Mouse (Mus musculus) limb, embryonic 10.5 days (tissue): ENCODE measurements at regions not wholly inside any gene's neighbourhood (a gene's known extent, or its start where the extent isn't known, plus 50 kb on each side); places are given as distances from the start of the nearest gene placed in this dataset.

ENCODE experiments used
- DNase-seq: peaks from one replicate; pipeline ENCODE4 v3.0.0-alpha.2; 2017; ENCODE audit warnings: low spot score
- H3K27ac ChIP-seq: fragments of 300-500 bp; sonication (generic); 2 replicates; pipeline ENCODE4 v1.5.1; 2016; ENCODE audit warnings: mild to moderate bottlenecking
- H3K27me3 ChIP-seq: fragments of 300-500 bp; sonication (generic); 2 replicates; pipeline ENCODE4 v1.6.1; 2016; ENCODE audit warnings: low read depth, mild to moderate bottlenecking; ENCODE audit not compliant: poor library complexity, severe bottlenecking
- H3K36me3 ChIP-seq: fragments of 300-500 bp; sonication (generic); 2 replicates; pipeline ENCODE4 v1.6.1; 2016; ENCODE audit warnings: mild to moderate bottlenecking, moderate library complexity
- H3K4me1 ChIP-seq: fragments of 300-500 bp; sonication (generic); 2 replicates; pipeline ENCODE4 v1.6.1; 2016
- H3K4me3 ChIP-seq: fragments of 300-500 bp; sonication (generic); 2 replicates; pipeline ENCODE4 v1.5.1; 2016; ENCODE audit warnings: mild to moderate bottlenecking, moderate library complexity
- H3K9me3 ChIP-seq: fragments of 300-500 bp; sonication (generic); replicated peaks from 2 replicates; pipeline ENCODE4 v1.6.1; 2016; ENCODE audit warnings: mild to moderate bottlenecking
- WGBS: fragments of 180-500 bp; shearing (Covaris S2); methylation state at CpG from one replicate; pipeline ENCODE4 v1.1.7; 2016; 5-methylcytosine and 5-hydroxymethylcytosine counted together

DNA sequence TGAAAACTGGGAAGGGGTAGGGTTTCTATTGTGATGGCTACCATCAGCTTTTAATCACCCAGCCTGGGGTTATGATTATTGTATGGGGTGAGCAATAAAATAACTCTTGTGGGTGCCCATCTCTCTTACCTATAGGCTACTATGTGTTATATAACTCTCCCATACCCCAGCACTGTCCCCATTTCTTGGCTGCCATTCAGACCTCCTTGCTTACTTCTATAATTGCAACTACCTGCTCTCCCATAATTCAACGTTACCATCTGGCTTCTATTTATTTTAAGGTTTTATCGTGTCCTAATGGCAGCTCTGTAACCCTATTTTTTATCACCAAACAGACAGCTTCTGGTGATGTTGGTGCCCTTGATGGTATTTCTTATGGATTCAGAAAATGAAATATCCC lies 414.2 kb downstream of the Btg1 start:
- Histone ChIP-seq H3K9me3 (no peaks in the 10 kb centered on the region), H3K4me3 (no peak overlapping the region), H3K4me1 (0 out of 2 replicates have a peak, but pooled peaks cover 3% of the 10 kb centered on the region), H3K27me3 (no peaks in the 10 kb centered on the region), H3K27ac (no peak overlapping the region), H3K36me3 (no peaks in the 10 kb centered on the region)
- DNase-seq: no peak
- 62% methylated on average over 2 of the region's 2 CpGs for WGBS

DNA sequence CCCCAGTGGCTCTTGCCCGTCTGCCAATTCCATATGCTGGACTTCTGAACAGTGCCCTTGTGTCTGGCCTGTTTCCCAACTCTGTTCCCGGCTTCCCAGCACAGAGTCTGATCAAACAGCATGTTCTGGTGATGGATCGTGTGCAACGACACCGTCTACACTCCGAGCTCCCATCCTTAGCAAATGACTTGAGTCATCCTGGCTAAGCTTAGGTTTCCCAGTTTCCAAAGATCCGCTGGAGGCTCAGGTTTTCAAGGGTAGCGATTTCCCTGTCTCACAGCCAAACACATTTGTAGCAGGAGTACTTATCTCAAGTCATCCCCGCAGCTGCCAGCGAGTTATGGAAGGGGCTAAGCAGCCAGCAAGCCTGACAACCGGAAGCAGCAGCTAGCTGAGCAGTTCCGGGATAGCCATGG lies 418.6 kb downstream of the Btg1 start:
- no peak overlapping the region; the same call in 1 of the 2 replicates for H3K27ac ChIP-seq
- no peaks in the 10 kb centered on the region for H3K27me3 ChIP-seq
- 0 out of 2 replicates have a peak, but pooled peaks cover 3% of the 10 kb centered on the region for H3K4me1 ChIP-seq
- no peaks in the 10 kb centered on the region for H3K36me3 ChIP-seq
- no peak for DNase-seq
- H3K4me3 ChIP-seq: no peak overlapping the region
- no peaks in the 10 kb centered on the region for H3K9me3 ChIP-seq
- WGBS: 83% methylated on average over 12 of the region's 12 CpGs

GRCm38 (mm10) chr10:97038025-97038424 lies 421.2 kb downstream of the Btg1 start:
- Histone ChIP-seq H3K9me3 (no peaks in the 10 kb centered on the region), H3K27me3 (no peaks in the 10 kb centered on the region), H3K36me3 (no peaks in the 10 kb centered on the region), H3K4me3 (no peak overlapping the region), H3K4me1 (0 out of 2 replicates have a peak, but pooled peaks cover 3% of the 10 kb centered on the region), H3K27ac (no peak overlapping the region)
- DNase-seq: no peak
- WGBS: 69% methylated on average over 4 of the region's 4 CpGs

GRCm38 (mm10) chr10:97047566-97047965 lies 430.8 kb downstream of the Btg1 start:
- 69% methylated on average over 2 of the region's 2 CpGs for WGBS
- H3K4me1 ChIP-seq: peaks cover 12% of the 10 kb centered on the region
- H3K36me3 ChIP-seq: no peaks in the 10 kb centered on the region
- no peaks in the 10 kb centered on the region; the same call in 1 of the 2 replicates for H3K9me3 ChIP-seq
- H3K27ac ChIP-seq: no peak overlapping the region
- DNase-seq: no peak
- no peaks in the 10 kb centered on the region for H3K27me3 ChIP-seq
- H3K4me3 ChIP-seq: no peak overlapping the region

- DNase-seq: no peak
- Histone ChIP-seq H3K9me3 (no peaks in the 10 kb centered on the region; the same call in 1 of the 2 replicates), H3K27ac (no peak overlapping the region), H3K27me3 (no peaks in the 10 kb centered on the region), H3K4me3 (no peak overlapping the region), H3K36me3 (no peaks in the 10 kb centered on the region), H3K4me1 (peaks cover 12% of the 10 kb centered on the region)
- 61% methylated on average over 2 of the region's 2 CpGs for WGBS
Observed at GRCm38 (mm10) chr10:97047996-97048395, 431.2 kb downstream of the Btg1 start.

GRCm38 (mm10) chr10:97054472-97054871 lies 424.9 kb upstream of the Dcn start:
- no peaks in the 10 kb centered on the region for H3K27me3 ChIP-seq
- no peak for DNase-seq
- H3K4me3 ChIP-seq: no peak overlapping the region
- H3K4me1 ChIP-seq: no peaks in the 10 kb centered on the region
- H3K27ac ChIP-seq: no peak overlapping the region
- no peaks in the 10 kb centered on the region for H3K36me3 ChIP-seq
- WGBS: 88% methylated on average over 3 of the region's 3 CpGs
- no peaks in the 10 kb centered on the region for H3K9me3 ChIP-seq

DNA sequence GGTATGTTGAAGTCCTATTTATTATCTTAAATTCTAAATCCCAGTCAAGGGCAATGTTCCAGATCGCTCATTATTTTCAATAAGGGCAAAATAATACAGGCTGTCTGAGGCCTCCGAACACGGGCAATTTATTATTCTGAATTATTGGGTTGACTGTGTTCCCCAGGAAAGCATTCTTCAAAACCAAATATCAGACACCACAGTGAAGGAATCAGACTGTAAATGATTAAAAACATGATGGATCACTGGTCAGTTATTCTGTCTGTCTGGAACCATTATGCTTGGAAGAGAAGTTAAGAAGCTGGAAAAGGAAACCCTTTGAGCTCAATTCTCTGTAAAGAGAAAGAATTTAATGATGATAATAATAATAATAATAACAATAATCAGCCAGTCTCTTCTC lies 417.4 kb upstream of the Dcn start:
- H3K27ac ChIP-seq: no peak overlapping the region
- no peaks in the 10 kb centered on the region for H3K36me3 ChIP-seq
- DNase-seq: no peak
- H3K4me3 ChIP-seq: no peak overlapping the region
- H3K4me1 ChIP-seq: 0 out of 2 replicates have a peak, but pooled peaks cover 2% of the 10 kb centered on the region
- no peaks in the 10 kb centered on the region for H3K9me3 ChIP-seq
- whole genome bisulfite sequencing: 92% methylated on average over 3 of the region's 3 CpGs
- H3K27me3 ChIP-seq: no peaks in the 10 kb centered on the region

- no peak overlapping the region for H3K27ac ChIP-seq
- no peak for DNase-seq
Observed at GRCm38 (mm10) chr10:97064546-97064945, 414.9 kb upstream of the Dcn start.

GRCm38 (mm10) chr10:97078022-97078473 lies 401.4 kb upstream of the Dcn start:
- H3K9me3 ChIP-seq: no peaks in the 10 kb centered on the region
- 83% methylated on average over 5 of the region's 5 CpGs for WGBS
- no peak overlapping the region for H3K4me3 ChIP-seq
- DNase-seq: no peak
- H3K4me1 ChIP-seq: peaks cover 18% of the 10 kb centered on the region; the same call in 1 of the 2 replicates
- H3K27ac ChIP-seq: 0 out of 2 replicates have a peak overlapping the region, but pooled peaks have one; percentile 23
- no peaks in the 10 kb centered on the region for H3K27me3 ChIP-seq
- no peaks in the 10 kb centered on the region for H3K36me3 ChIP-seq

More at GRCm38 (mm10) chr10:97064546-97064945, 414.9 kb upstream of the Dcn start:
- Histone ChIP-seq H3K36me3 (no peaks in the 10 kb centered on the region), H3K4me1 (0 out of 2 replicates have a peak, but pooled peaks cover 2% of the 10 kb centered on the region), H3K4me3 (no peak overlapping the region), H3K9me3 (no peaks in the 10 kb centered on the region), H3K27me3 (no peaks in the 10 kb centered on the region)

GRCm38 (mm10) chr10:97079575-97079974 lies 399.8 kb upstream of the Dcn start:
- 63% methylated on average over 6 of the region's 6 CpGs for WGBS
- no peak for DNase-seq
- Histone ChIP-seq H3K4me3 (no peak overlapping the region), H3K36me3 (no peaks in the 10 kb centered on the region), H3K27ac (no peak overlapping the region), H3K4me1 (peaks cover 18% of the 10 kb centered on the region; the same call in 1 of the 2 replicates), H3K9me3 (no peaks in the 10 kb centered on the region), H3K27me3 (no peaks in the 10 kb centered on the region)

DNA sequence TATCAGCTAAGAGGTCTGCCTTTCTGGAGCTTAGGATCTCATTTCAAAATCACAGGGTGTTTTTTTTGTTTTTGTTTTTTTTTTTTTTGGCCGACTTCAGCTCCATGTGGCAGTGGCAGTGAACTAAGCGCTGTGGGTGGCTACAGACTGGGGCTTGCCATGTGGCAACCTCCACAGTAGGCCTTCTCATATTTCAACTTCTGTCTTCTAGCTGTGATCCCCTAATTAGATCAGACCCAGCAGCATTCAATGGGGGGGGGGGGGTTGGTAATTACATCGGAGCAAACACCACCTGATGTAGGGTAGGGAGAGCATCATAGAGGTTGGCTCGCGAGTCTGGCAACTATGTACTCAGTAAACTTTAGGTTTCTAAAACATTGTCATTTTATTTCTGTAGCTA lies 392.1 kb upstream of the Dcn start:
- WGBS: 50% methylated on average over 5 of the region's 5 CpGs
- DNase-seq: no peak

DNA sequence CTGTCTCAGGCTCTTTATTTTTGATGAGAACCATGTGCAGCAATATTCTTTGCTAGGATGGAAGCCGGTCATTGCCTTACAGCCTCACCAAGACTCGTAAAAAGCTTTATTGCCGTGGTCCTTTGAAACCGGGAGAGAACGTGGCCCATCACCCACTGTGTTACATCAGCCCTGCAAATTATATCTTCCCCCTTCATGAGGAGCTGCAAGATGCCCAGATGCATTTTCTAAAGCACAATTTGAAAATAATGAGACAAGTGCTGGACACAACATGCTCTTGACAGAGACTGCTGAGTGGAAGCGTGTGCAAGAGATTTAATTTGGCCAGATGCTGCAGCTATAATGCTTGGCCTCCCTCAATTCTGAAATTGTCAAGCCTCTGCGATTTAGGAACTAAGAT lies 389.2 kb upstream of the Dcn start:
- H3K27me3 ChIP-seq: no peaks in the 10 kb centered on the region
- no peak overlapping the region for H3K27ac ChIP-seq
- WGBS: 42% methylated on average over 7 of the region's 7 CpGs
- no peak overlapping the region for H3K4me3 ChIP-seq
- H3K36me3 ChIP-seq: no peaks in the 10 kb centered on the region
- H3K4me1 ChIP-seq: peaks cover 11% of the 10 kb centered on the region
- no peak for DNase-seq
- no peaks in the 10 kb centered on the region for H3K9me3 ChIP-seq

More for the DNA sequence above, 392.1 kb upstream of the Dcn start:
- Histone ChIP-seq H3K4me3 (no peak overlapping the region), H3K27me3 (no peaks in the 10 kb centered on the region), H3K36me3 (no peaks in the 10 kb centered on the region), H3K9me3 (no peaks in the 10 kb centered on the region), H3K27ac (no peak overlapping the region), H3K4me1 (peaks cover 11% of the 10 kb centered on the region)

GRCm38 (mm10) chr10:97093886-97094285 lies 385.5 kb upstream of the Dcn start:
- Histone ChIP-seq H3K36me3 (no peaks in the 10 kb centered on the region), H3K27ac (no peak overlapping the region), H3K9me3 (no peaks in the 10 kb centered on the region), H3K4me3 (no peak overlapping the region), H3K27me3 (no peaks in the 10 kb centered on the region), H3K4me1 (peaks cover 5% of the 10 kb centered on the region; the same call in 1 of the 2 replicates)
- 73% methylated on average over 3 of the region's 3 CpGs for WGBS
- DNase-seq: no peak

DNA sequence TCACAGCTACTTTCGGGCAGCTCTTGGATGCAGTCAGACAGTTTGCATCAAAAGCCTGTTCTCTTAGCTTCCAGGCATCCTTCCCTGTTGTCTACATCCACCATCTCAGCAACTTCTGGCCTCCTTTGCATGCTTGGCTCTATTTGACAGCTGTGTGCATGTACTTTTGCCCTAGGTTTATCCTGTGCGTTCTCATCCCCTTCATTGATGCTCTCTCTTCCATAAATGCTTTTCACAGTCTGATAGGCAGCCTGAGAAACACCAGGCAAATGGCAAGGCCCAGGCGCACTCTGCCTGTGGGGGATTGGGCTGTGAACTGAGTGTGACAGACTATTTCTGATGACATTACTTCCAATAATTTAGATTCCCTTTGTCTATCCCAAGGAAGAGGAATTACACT lies 364.9 kb upstream of the Dcn start:
- Histone ChIP-seq H3K36me3 (no peaks in the 10 kb centered on the region), H3K9me3 (no peaks in the 10 kb centered on the region), H3K4me1 (no peaks in the 10 kb centered on the region), H3K4me3 (no peak overlapping the region), H3K27me3 (no peaks in the 10 kb centered on the region), H3K27ac (no peak overlapping the region)
- no peak for DNase-seq
- WGBS: 90% methylated on average over 3 of the region's 3 CpGs
